Mouse (Mus musculus) ES-Bruce4 (cell line): ENCODE data around the gene Clock. TPM values are rescaled to one million over a fixed set of nuclear protein-coding genes. Genes with fewer than 3 reads are reported as not detected.
A peak's percentile ranks its signal among the peaks of the same experiment; 100 is the strongest.

ENCODE experiments used
- H3K27ac ChIP-seq: 2 replicates; pipeline ENCODE4 v1.5.1; 2012; ENCODE audit warnings: low read length, inconsistent platforms; ENCODE audit not compliant: insufficient read depth
- H3K27me3 ChIP-seq: 2 replicates; pipeline ENCODE4 v1.6.1; 2012; ENCODE audit warnings: mild to moderate bottlenecking, low read length, inconsistent platforms; ENCODE audit not compliant: control insufficient read depth, poor library complexity, insufficient read depth, severe bottlenecking
- H3K36me3 ChIP-seq: 2 replicates; pipeline ENCODE4 v1.6.1; 2012; ENCODE audit warnings: inconsistent platforms, mild to moderate bottlenecking, low read length, moderate library complexity; ENCODE audit not compliant: control insufficient read depth, poor library complexity, insufficient read depth, severe bottlenecking
- H3K4me1 ChIP-seq: one replicate; pipeline ENCODE4 v1.8.1; 2011; ENCODE audit warnings: low read length; ENCODE audit not compliant: control insufficient read depth, insufficient read depth
- H3K4me3 ChIP-seq: 2 replicates; pipeline ENCODE4 v1.5.1; 2011; ENCODE audit warnings: low read depth, mild to moderate bottlenecking, low read length
- H3K9ac ChIP-seq: 2 replicates; pipeline ENCODE4 v1.6.1; 2012; ENCODE audit warnings: low read depth, mild to moderate bottlenecking, inconsistent platforms; ENCODE audit not compliant: poor library complexity, severe bottlenecking
- H3K9me3 ChIP-seq: replicated peaks from 2 replicates; pipeline ENCODE4 v1.6.1; 2012; ENCODE audit warnings: mild to moderate bottlenecking, low read length, inconsistent platforms; ENCODE audit not compliant: control insufficient read depth, poor library complexity, insufficient read depth, severe bottlenecking
- CTCF ChIP-seq: IDR thresholded peaks from one replicate; pipeline ENCODE4 v1.8.1; 2011; ENCODE audit warnings: low read depth, low read length
- EP300 ChIP-seq: IDR thresholded peaks from 2 replicates; pipeline ENCODE4 v1.6.1; 2011; ENCODE audit warnings: low read depth, low read length; ENCODE audit not compliant: insufficient read depth
- POLR2A ChIP-seq: IDR thresholded peaks from one replicate; pipeline ENCODE4 v1.8.1; 2011; ENCODE audit warnings: low read length; ENCODE audit not compliant: insufficient read depth
- polyA plus RNA-seq: library from polyadenylated mRNA; stranded (reverse); fragments of >200 nt; gene quantifications from 2 replicates; pipeline ENCODE4 v1.2.4, GENCODE M21; 2011; ENCODE audit warnings: low read depth; ENCODE audit not compliant: missing spikeins, insufficient read depth, insufficient read length

Gene Clock
- polyA plus RNA-seq, result 14.8 and 17.0 TPM in 2 replicates

GRCm38 (mm10) chr5:76304452-76305341 lies at the start of gene Clock:
Clock (minus strand) TSS chr5:76304792.
- Histone ChIP-seq H3K9ac (peak within 1 kb of the TSS; percentile 100), H3K4me1 (no peaks in the 10 kb centered on the region), H3K4me3 (peak within 1 kb of the TSS; percentile 73), H3K27me3 (no peaks in the 10 kb centered on the region), H3K27ac (peak within 1 kb of the TSS; percentile 44), H3K9me3 (no peaks in the 10 kb centered on the region), H3K36me3 (no peaks in the 10 kb centered on the region)
- no peak for TF ChIP-seq POLR2A
- no peak for TF ChIP-seq EP300
- TF ChIP-seq CTCF, result no peak

GRCm38 (mm10) chr5:76351953-76352611 lies 47.5 kb upstream of the Clock start:
- no peak overlapping the region for H3K4me3 ChIP-seq
- H3K9ac ChIP-seq, result no peak overlapping the region
- H3K27me3 ChIP-seq, result no peaks in the 10 kb centered on the region
- no peak for TF ChIP-seq POLR2A
- no peak for TF ChIP-seq EP300
- TF ChIP-seq CTCF, result no peak
- H3K4me1 ChIP-seq, result no peaks in the 10 kb centered on the region
- no peaks in the 10 kb centered on the region for H3K9me3 ChIP-seq
- H3K27ac ChIP-seq, result no peak overlapping the region
- no peaks in the 10 kb centered on the region for H3K36me3 ChIP-seq

DNA sequence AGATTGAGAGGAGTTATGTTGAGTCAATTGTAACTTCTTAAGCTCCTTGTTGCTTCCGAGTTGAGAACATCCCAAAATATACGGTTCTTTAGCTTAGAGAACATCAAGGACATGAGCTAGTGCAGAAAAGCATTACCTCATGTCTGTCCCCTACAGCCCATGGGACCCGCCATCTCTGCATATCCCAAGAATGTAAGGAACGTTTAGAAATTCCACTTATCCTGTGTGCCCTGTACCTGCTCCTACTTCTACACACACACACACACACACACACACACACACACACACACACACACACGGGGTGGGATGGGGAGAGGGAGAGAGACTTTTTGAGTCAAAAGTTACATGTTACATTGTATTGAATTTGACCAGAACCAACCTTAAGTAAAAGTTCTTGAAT lies 46.9 kb upstream of the Clock start:
- no peak overlapping the region for H3K9ac ChIP-seq
- no peak for TF ChIP-seq EP300
- no peak for TF ChIP-seq POLR2A
- no peak for TF ChIP-seq CTCF
- no peak overlapping the region for H3K27ac ChIP-seq
- H3K4me1 ChIP-seq, result no peaks in the 10 kb centered on the region
- no peak overlapping the region for H3K4me3 ChIP-seq
- H3K27me3 ChIP-seq, result no peaks in the 10 kb centered on the region
- no peaks in the 10 kb centered on the region for H3K36me3 ChIP-seq
- no peaks in the 10 kb centered on the region for H3K9me3 ChIP-seq

DNA sequence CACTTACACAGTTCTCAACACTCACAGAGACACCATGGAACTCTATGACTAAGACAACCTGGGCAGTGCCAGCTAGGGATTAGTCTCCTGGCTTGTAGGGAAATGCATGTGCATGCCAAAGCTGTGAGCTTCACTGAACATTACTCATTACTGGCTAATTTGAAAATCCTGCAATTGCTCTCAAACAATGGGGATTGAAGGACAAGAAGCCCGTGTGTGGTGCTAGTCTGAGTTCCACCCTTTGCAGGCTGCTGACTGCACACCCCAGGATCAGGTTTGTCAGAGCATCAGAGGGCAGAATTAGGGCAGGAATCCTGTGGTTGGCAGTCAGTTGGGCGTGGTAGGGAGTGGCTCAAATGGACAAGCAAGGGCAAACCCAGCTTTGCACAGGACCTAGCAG lies 41.5 kb upstream of the Clock start:
- Histone ChIP-seq H3K9ac (no peak overlapping the region), H3K27me3 (no peaks in the 10 kb centered on the region), H3K36me3 (no peaks in the 10 kb centered on the region), H3K4me1 (no peaks in the 10 kb centered on the region), H3K27ac (no peak overlapping the region), H3K9me3 (no peaks in the 10 kb centered on the region), H3K4me3 (no peak overlapping the region)
- TF ChIP-seq CTCF (no peak), EP300 (no peak), POLR2A (no peak)

GRCm38 (mm10) chr5:76340931-76341330 lies 36.3 kb upstream of the Clock start:
- Histone ChIP-seq H3K27ac (no peak overlapping the region), H3K9me3 (no peaks in the 10 kb centered on the region), H3K4me3 (no peak overlapping the region), H3K27me3 (no peaks in the 10 kb centered on the region), H3K4me1 (no peaks in the 10 kb centered on the region), H3K9ac (no peak overlapping the region), H3K36me3 (no peaks in the 10 kb centered on the region)
- TF ChIP-seq CTCF (no peak), POLR2A (no peak), EP300 (no peak)

- H3K27me3 ChIP-seq, result no peaks in the 10 kb centered on the region
- H3K4me1 ChIP-seq, result peaks cover 2% of the 10 kb centered on the region
- H3K36me3 ChIP-seq, result no peaks in the 10 kb centered on the region
- no peak overlapping the region for H3K27ac ChIP-seq
- no peaks in the 10 kb centered on the region for H3K9me3 ChIP-seq
- no peak overlapping the region for H3K9ac ChIP-seq
- no peak for TF ChIP-seq POLR2A
- TF ChIP-seq CTCF, result no peak
- no peak for TF ChIP-seq EP300
- H3K4me3 ChIP-seq, result no peak overlapping the region
Measured at GRCm38 (mm10) chr5:76337100-76337499, 32.5 kb upstream of the Clock start.
